Mouse (Mus musculus): ENCODE data around the gene Ankk1. TPM values are rescaled to one million over a fixed set of nuclear protein-coding genes. Genes with fewer than 3 reads are reported as not detected.

Ankk1 gene
- total RNA-seq (2023) = not detected

GRCm38 (mm10) chr9:49426921-49427320 is at the start of gene Ankk1:
Gene Ankk1, minus strand, starts transcription at chr9:49427021.

Other genes starting within 250 kb of the Ankk1 start
- not detected for gene Gm4894, start 176.5 kb downstream of the Ankk1 start, total RNA-seq (2023)
- gene Drd2, start 86.4 kb downstream of the Ankk1 start, total RNA-seq (2023) = not detected
- not detected for gene Ttc12, start 59.2 kb upstream of the Ankk1 start, total RNA-seq (2023)

Measured in CD8-positive naive resting alpha-beta T cell, adult 57 days (primary cell).